14 mouse cellular contexts compared by ENCODE assay signal in the genomic region with DNA sequence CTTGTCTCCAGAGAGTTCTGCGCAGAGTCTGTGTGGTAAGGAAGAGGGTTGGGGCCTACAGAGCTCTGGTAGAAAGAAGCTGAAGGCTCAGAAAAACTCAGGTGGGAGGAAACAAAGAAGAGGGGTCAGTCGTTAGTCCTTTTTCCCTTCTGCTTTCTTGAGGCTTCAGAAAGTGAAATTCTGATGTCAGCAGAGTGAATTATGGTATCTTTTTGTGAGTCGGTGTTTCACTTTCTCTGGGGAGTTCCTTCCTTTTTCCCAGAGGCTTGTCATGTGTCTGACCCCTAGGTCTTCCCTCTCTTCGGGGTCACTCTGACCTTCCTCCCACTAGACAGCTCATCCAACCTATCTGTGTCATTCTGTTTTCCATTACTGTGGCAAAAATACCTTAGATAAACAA.
"Had no signal": no experiment of that assay in that cellular context is flagged by ENCODE, and none has a peak within 500 bp of the region (broad histone marks: within the 10 kb centered on the region; RNA-seq: fewer than 3 reads in every experiment).

No protein-coding gene starts in this region.

- H3K4me3 ChIP-seq: kidney, embryonic 15.5 days; limb, embryonic 10.5 days; midbrain, embryonic 13.5 days had no signal

- H3K27me3 ChIP-seq: kidney, embryonic 15.5 days; midbrain, embryonic 13.5 days had no signal

- H3K36me3 ChIP-seq: kidney, embryonic 15.5 days; limb, embryonic 10.5 days; midbrain, embryonic 13.5 days had no signal

- H3K4me1 ChIP-seq: kidney, embryonic 15.5 days; limb, embryonic 10.5 days; midbrain, embryonic 13.5 days had no signal

- H3K27ac ChIP-seq: kidney, embryonic 15.5 days; limb, embryonic 10.5 days; liver, embryonic 14.5 days; midbrain, embryonic 13.5 days had no signal

- ATAC-seq: intestine, embryonic 16.5 days; midbrain, embryonic 13.5 days had no signal

- H3K9ac ChIP-seq: kidney, embryonic 15.5 days; liver, embryonic 14.5 days; lung, embryonic 14.5 days; midbrain, embryonic 13.5 days had no signal

- DNase-seq: kidney, adult 2 months; kidney, postnatal 14 days; lung, embryonic 14.5 days; lung, postnatal 10 days; lung, postnatal 4 days; right cerebral cortex, adult 18-20 months; right cerebral cortex, postnatal 25 days; thymus, adult 2 months; thymus, postnatal 25 days had no signal

- H3K9me3 ChIP-seq: kidney, embryonic 15.5 days; limb, embryonic 10.5 days; midbrain, embryonic 13.5 days had no signal

- H3K4me2 ChIP-seq: kidney, embryonic 15.5 days; lung, embryonic 14.5 days; midbrain, embryonic 13.5 days had no signal
